Mouse (Mus musculus) ES-Bruce4 (cell line): ENCODE measurements around the gene Itgb2. TPM values are rescaled to one million over a fixed set of nuclear protein-coding genes. Genes with fewer than 3 reads are reported as not detected.

Source experiments
- H3K27ac ChIP-seq: 2 replicates; pipeline ENCODE4 v1.5.1; 2012; ENCODE audit warnings: low read length, inconsistent platforms; ENCODE audit not compliant: insufficient read depth
- H3K27me3 ChIP-seq: 2 replicates; pipeline ENCODE4 v1.6.1; 2012; ENCODE audit warnings: mild to moderate bottlenecking, low read length, inconsistent platforms; ENCODE audit not compliant: control insufficient read depth, poor library complexity, insufficient read depth, severe bottlenecking
- H3K36me3 ChIP-seq: 2 replicates; pipeline ENCODE4 v1.6.1; 2012; ENCODE audit warnings: inconsistent platforms, mild to moderate bottlenecking, low read length, moderate library complexity; ENCODE audit not compliant: control insufficient read depth, poor library complexity, insufficient read depth, severe bottlenecking
- H3K4me1 ChIP-seq: one replicate; pipeline ENCODE4 v1.8.1; 2011; ENCODE audit warnings: low read length; ENCODE audit not compliant: control insufficient read depth, insufficient read depth
- H3K4me3 ChIP-seq: 2 replicates; pipeline ENCODE4 v1.5.1; 2011; ENCODE audit warnings: low read depth, mild to moderate bottlenecking, low read length
- H3K9ac ChIP-seq: 2 replicates; pipeline ENCODE4 v1.6.1; 2012; ENCODE audit warnings: low read depth, mild to moderate bottlenecking, inconsistent platforms; ENCODE audit not compliant: poor library complexity, severe bottlenecking
- H3K9me3 ChIP-seq: replicated peaks from 2 replicates; pipeline ENCODE4 v1.6.1; 2012; ENCODE audit warnings: mild to moderate bottlenecking, low read length, inconsistent platforms; ENCODE audit not compliant: control insufficient read depth, poor library complexity, insufficient read depth, severe bottlenecking
- CTCF ChIP-seq: IDR thresholded peaks from one replicate; pipeline ENCODE4 v1.8.1; 2011; ENCODE audit warnings: low read depth, low read length
- EP300 ChIP-seq: IDR thresholded peaks from 2 replicates; pipeline ENCODE4 v1.6.1; 2011; ENCODE audit warnings: low read depth, low read length; ENCODE audit not compliant: insufficient read depth
- POLR2A ChIP-seq: IDR thresholded peaks from one replicate; pipeline ENCODE4 v1.8.1; 2011; ENCODE audit warnings: low read length; ENCODE audit not compliant: insufficient read depth
- polyA plus RNA-seq: library from polyadenylated mRNA; stranded (reverse); fragments of >200 nt; gene quantifications from 2 replicates; pipeline ENCODE4 v1.2.4, GENCODE M21; 2011; ENCODE audit warnings: low read depth; ENCODE audit not compliant: missing spikeins, insufficient read depth, insufficient read length

Itgb2 gene
- polyA plus RNA-seq, 1 experiment = 0.82 TPM

DNA sequence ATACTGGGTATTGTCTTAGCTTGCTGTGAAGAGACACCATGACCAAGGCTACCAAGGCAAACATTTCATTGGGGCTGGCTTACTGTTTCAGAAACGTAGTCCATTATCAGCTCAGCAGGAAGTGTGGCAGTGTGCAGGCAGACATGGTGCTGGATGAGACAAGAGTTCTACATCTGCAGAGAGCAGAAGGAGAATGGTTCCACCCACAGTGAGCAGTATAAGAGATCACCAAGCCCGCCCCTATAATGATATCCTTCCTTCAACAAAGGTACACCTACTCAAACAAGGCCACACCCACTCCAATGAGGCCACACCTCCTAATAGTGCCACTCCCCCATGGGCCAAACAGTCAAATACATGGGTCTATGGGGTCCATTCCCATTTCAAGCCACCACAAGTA lies 31.5 kb downstream of the Itgb2 start:
- no peak for TF ChIP-seq CTCF
- Histone ChIP-seq H3K9ac (no peak overlapping the region), H3K27ac (no peak overlapping the region), H3K4me1 (no peaks in the 10 kb centered on the region), H3K27me3 (no peaks in the 10 kb centered on the region), H3K4me3 (no peak overlapping the region), H3K36me3 (no peaks in the 10 kb centered on the region), H3K9me3 (no peaks in the 10 kb centered on the region)

DNA sequence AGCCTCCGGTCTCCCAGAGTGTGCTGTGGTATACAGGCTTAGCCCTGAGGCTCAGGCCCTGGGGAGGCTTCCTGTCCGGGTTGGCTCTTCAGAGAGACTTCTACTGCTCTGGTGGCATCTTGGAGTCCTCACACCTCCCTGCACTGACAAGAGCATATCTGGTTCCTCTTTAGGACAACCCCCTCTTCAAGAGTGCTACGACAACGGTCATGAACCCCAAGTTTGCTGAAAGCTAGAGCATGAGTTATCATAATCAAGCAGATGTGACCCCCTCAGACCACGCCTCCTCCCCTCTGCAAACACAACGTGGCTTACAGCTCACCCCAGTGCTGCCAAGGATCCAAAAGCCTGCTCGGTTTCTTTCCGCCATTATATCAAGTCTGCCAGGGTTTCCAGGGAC lies 35.0 kb downstream of the Itgb2 start:
- Histone ChIP-seq H3K36me3 (no peaks in the 10 kb centered on the region), H3K4me1 (peaks cover 2% of the 10 kb centered on the region), H3K9me3 (no peaks in the 10 kb centered on the region), H3K4me3 (no peak overlapping the region), H3K27me3 (no peaks in the 10 kb centered on the region), H3K9ac (no peak overlapping the region), H3K27ac (no peak overlapping the region)
- TF ChIP-seq EP300 = no peak
- TF ChIP-seq POLR2A = no peak
- no peak for TF ChIP-seq CTCF

DNA sequence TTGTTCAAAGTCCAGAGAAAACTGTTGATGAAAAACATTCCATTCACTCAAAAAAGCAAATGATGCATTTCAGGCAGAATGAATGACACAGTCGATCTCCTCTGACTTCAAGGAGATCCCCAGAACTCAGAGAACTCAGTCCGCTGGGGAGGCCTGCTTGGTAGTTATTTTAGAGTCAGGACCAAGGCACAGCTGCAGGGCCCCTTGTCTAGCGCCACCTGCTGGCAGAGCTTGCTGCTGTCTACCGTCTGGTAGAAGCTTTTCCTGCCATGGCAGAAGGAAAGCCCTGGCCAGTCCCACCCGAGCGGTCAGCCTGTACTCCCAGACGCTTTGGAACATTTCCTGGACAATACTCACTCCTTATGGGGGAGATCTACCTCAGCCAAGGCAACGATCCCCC lies 36.6 kb downstream of the Itgb2 start:
- Histone ChIP-seq H3K9me3 (no peaks in the 10 kb centered on the region), H3K4me3 (no peak overlapping the region), H3K27me3 (no peaks in the 10 kb centered on the region), H3K36me3 (no peaks in the 10 kb centered on the region), H3K9ac (no peak overlapping the region), H3K27ac (no peak overlapping the region), H3K4me1 (peaks cover 5% of the 10 kb centered on the region)
- TF ChIP-seq CTCF (peak; percentile 97), EP300 (no peak)

DNA sequence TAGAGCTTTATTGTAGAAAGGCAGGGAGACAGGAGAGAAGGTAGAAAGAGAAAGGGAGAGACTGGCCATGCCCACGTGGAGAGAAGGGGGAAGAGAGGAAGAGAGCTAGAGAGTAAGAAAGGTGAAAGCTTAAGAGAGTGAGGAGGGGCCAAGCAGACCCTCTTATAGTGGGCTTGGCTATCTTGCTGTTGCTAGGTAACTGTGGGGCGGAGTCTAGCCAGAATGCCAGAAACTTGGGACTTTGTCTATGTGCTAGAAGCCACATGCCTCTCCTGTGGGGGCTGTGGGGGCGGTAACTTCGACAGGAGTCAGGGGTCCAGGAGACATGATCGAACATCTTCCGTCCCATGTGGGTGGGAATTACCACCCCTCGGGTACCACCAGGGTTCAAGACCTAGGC lies 39.4 kb downstream of the Itgb2 start:
- Histone ChIP-seq H3K27me3 (no peaks in the 10 kb centered on the region), H3K4me3 (peak overlapping the region; percentile 8; the same call in 1 of the 2 replicates), H3K4me1 (peaks cover 6% of the 10 kb centered on the region), H3K9ac (no peak overlapping the region), H3K36me3 (no peaks in the 10 kb centered on the region), H3K27ac (peak overlapping the region; percentile 54), H3K9me3 (no peaks in the 10 kb centered on the region)
- TF ChIP-seq POLR2A = no peak

DNA sequence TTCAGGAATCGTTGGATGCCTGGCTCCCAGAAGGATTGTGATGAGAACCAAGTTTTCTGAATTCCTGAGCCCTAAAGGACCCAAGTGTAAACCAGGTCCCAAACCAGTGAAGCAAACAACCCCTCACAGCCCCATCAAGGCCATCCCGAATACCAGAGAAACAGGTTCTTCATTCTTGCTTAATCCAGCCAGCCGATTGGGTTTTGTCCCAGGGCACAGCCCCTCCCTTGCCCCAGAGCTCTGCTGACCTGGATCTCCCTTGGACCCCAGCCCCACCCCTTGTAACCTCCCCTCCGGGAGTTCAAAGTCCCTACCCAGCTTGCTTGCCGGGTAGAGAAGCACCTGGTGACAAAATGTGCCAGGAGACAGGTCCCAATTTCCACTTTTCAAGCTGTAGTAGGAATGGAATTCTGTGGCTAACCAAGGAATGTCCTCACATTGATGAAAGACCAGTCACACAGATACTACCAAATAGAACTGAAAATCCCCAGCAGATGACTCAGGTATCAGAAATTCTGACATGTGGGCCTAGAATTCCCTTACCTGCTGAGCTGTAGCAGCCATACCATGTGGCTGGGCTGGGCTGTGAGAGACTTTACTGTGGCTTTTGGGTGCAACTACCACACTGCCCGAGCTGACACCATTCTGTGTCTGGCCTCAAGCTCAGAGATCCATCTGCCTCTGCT lies 40.1 kb downstream of the Itgb2 start:
- Histone ChIP-seq H3K36me3 (no peaks in the 10 kb centered on the region), H3K4me3 (no peak overlapping the region), H3K27me3 (no peaks in the 10 kb centered on the region), H3K9ac (no peak overlapping the region), H3K9me3 (no peaks in the 10 kb centered on the region), H3K4me1 (peaks cover 6% of the 10 kb centered on the region), H3K27ac (peak overlapping the region; percentile 26)
- TF ChIP-seq CTCF = no peak
- peak; percentile 85; the same call in 1 of the 2 replicates for TF ChIP-seq EP300

DNA sequence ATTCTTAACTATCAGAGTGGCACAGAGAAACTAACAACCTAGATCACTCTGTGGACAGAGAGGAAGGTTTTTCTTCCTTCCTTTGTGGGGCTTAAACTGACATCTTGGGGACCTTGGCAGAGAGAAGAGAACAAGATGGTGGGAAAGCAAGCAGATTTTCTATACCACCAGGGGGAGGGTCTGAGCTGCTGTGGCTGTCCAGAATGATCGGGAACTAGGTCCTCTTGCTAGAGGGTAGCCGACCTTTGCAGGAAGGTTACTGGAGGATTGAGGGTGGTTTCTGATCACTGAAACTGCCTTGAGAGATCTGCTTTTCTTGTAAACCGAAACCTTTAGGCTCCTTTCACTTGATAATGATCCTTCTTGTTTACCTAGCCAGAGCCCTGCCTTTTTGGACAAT lies 42.2 kb downstream of the Itgb2 start:
- no peaks in the 10 kb centered on the region for H3K9me3 ChIP-seq
- no peaks in the 10 kb centered on the region for H3K36me3 ChIP-seq
- no peaks in the 10 kb centered on the region for H3K27me3 ChIP-seq
- TF ChIP-seq CTCF (peak; percentile 64), POLR2A (no peak), EP300 (peak; percentile 80; the same call in 1 of the 2 replicates)
- peak overlapping the region; percentile 89 for H3K27ac ChIP-seq
- peaks cover 6% of the 10 kb centered on the region for H3K4me1 ChIP-seq
- no peak overlapping the region for H3K4me3 ChIP-seq
- H3K9ac ChIP-seq = no peak overlapping the region

DNA sequence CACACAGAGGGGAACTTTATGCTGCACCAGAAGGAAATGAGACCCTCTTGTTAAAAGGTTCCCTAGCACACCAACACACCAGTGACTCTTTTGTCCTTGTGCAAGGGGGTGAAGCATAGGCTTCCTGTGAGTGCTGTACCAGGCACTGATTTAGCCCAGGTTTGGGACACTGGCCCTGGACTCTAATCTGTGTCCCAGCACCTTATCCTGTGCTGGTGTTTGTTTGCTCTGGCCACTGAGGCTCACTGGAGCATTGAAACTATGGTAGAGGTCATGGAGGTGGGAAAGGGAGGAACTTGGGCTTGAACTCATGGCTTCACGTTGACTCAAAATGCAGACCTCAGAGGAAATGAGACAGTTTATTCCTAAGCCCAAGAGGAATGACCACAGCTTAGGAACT lies 43.1 kb downstream of the Itgb2 start:
- Histone ChIP-seq H3K9ac (no peak overlapping the region), H3K4me1 (peaks cover 6% of the 10 kb centered on the region), H3K27ac (peak overlapping the region; percentile 70), H3K9me3 (no peaks in the 10 kb centered on the region), H3K27me3 (no peaks in the 10 kb centered on the region), H3K36me3 (no peaks in the 10 kb centered on the region), H3K4me3 (no peak overlapping the region)
- TF ChIP-seq CTCF (no peak), EP300 (no peak), POLR2A (no peak)
